Mouse (Mus musculus): ENCODE measurements around the gene Cpm.
"Not testable (repeated sequence)": the region's sequence is repeated elsewhere in the genome, so short reads cannot be mapped to it uniquely, and the experiment has no call there.

Gene Cpm

GRCm38 (mm10) chr10:117629169-117629971 lies at the start of gene Cpm:
Gene Cpm, plus strand, starts transcription at chr10:117629500.
- DNase-seq (ENCODE audit: low read depth), result no peak

DNA sequence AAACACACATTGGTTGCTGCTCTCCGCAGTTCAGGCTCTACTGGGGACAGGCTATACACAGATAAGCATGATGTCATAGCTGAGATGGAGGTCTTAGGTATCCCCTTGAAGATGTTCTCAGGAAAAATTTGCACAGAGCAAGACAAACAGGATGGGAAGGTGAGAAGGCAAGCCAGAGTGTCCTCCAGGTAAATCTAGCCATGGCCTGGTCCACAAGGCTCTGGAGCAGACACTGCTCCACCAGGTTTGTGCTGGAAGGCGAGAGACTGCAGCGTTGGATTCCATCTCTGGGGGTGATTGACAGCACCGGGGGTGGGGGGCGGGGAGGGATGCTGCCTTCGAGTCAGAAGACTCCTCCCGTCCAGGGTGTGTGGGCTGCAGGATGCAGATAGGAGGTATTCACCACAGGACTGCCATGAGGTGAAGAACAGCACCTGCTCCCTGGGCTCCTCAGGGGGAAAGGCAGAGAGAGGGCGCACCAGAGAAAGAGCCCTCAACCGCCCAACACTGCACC lies 49.5 kb upstream of the Cpm start:
- DNase-seq (ENCODE audit: low read depth), result no peak

GRCm38 (mm10) chr10:117580405-117580804 lies 48.9 kb upstream of the Cpm start:
- no peak for DNase-seq (ENCODE audit: low read depth)

DNA sequence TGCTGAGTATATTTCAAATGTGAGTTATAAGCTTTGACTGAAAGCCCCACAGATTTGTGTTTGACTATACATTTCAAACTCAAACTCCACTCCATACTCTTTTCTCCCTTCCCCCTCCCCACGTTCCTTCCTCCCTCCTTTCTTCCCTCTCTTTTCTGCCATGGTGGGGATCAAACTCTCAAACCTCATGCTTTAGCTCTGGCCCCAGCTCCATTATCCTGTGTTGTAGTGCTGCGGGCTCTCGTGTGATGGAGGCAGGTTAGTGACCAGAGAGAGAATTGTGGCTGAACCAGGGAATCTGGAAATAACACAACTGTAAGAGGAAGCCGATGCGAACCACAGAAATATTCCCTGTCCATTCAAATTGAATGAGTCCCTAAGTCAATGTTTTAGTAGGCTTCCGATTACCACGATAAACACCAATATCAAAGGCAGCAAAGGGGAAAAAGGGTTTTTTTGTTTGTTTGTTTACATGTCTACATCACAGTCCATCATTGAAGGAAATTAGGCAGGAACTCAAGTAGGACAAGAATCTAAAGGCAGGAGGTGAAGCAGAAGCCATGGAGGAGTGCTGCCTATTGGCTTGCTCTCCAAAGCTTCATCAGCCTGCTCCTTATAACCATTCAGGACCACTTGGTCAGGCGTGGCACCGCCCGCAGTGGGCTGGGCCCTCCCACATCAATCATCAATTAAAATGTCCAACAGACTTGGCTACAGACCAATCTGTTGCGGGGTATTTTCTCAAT lies 48.1 kb upstream of the Cpm start:
- no peak for DNase-seq (ENCODE audit: low read depth)

DNA sequence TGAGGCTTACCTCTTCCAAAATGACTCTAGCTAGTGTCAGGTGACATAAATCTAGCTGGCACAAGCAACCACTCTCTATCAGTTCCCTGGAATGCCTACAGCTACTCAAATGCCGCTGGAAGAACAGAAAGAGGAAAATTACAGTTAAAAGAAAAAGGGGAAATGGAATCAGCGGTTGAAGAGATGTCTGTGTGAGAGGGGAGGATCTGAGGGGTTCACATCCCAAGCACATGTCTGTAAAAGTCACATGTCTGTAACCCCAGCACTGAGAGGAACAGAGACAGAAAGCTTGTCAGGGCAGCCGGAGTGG lies 47.6 kb upstream of the Cpm start:
- no peak for DNase-seq (ENCODE audit: low read depth)

DNA sequence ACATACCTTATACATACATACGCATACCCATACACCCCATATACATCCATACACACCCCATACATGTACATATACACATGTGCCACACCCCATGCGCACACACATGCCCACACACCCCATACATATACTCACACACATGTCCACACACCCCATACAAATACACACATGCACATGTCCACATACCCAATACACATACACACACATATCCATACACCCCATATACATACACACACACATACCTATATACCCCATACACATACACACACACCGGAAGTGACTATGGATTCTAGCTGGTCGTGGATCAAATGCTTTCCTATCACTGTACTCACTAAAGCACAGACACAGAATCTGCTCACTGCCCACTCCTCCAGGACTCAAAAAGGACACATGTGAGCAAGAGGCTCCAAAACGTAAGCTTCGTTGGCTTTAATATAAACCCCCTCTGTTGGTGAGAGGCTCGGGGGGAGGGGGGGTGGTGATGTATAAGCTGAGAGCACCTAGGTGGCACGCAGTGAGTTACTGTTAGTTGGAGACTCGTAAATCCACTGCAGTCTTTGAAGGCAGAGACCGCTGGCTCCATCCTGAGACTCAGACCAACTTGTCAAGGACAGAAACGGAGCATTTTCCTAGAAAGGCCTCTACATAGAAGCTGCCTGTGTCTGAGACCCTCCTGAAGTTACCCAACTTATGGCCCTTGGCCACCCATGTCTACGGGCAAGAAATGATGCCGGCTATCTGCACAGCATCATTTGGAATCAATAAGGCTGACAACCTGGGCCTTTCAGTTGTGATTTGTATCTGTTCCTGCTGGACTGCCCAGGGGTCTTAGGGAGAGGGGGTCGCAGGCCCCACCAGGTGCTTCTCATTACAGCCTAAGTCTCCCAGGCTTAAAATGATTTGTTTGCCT lies 45.9 kb upstream of the Cpm start:
- DNase-seq (ENCODE audit: low read depth), result no peak

- DNase-seq (ENCODE audit: low read depth), result no peak
These were observed 45.2 kb upstream of the Cpm start for GRCm38 (mm10) chr10:117584102-117584501.

- DNase-seq (ENCODE audit: low read depth), result no peak
These were observed 44.5 kb upstream of the Cpm start for GRCm38 (mm10) chr10:117584566-117585515.

DNA sequence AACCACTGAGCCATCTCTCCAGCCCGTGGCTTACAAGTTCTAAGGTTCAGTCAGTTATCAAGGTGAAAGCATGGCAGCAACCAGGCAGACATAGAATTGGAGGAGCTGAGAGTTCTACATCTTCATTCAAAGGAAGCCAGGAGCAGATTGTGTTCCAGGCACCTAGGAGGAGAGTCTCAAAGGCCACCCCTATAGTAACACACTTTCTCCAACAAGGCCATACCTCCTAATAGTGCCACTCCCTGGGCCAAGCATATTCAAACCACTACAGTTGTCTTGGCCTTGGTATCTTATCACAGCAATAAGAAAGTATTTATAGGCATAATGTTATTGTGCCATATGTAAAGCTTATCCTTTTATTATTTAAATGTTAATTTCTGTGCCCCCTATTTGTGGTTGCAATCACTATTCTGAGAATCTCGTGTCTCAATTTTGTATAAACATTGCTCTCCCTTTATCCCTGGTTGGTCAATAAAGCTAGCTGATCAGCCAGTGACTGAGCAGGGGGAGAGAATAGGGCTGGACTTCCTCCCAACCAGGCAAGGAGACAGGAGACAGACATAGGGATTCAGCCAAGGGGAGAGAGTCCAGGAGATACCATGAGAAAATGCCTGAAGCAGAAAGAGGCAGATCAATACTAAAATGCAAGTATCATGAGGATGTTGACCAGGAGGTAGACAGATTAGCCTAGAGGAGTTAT lies 43.5 kb upstream of the Cpm start:
- DNase-seq (ENCODE audit: low read depth), result no peak

DNA sequence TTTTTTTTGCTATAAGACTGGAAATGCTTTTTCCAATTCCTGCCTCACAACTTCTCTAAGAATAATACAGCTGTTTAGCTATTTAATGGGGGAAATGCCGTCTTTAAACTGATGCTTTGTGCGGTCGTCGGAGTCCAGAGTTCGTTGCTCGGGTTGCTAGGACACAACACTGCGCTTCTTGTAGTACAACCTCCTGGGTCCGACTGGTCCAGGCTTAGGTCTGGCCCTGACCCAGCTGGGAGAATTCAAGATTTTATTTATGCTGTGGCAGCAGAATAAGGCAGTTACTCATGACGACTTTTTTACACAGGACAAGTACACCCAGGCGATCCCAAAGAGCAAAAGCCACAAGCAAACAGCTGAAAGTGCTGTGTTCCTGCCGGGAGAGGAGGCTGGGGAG lies 42.4 kb upstream of the Cpm start:
- no peak for DNase-seq (ENCODE audit: low read depth)

DNA sequence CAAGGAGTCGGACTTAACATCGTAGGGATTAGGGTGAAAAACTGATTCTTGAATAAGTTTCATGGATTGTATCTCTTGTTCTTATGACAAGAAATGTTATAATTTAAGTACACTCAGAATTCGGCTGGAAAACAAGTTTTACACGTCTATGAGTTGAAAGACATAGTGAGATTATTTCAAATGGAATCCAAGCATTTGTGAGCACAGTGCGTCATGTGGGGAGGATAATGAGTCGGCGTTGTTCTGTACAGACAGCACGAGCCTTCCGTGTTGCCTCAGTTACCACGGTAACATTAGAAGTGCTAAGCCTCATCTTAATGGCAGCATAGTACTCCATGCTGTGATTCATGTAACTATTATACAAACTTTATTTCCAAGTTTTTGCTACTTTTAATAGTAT lies 42.0 kb upstream of the Cpm start:
- no peak for DNase-seq (ENCODE audit: low read depth)

DNA sequence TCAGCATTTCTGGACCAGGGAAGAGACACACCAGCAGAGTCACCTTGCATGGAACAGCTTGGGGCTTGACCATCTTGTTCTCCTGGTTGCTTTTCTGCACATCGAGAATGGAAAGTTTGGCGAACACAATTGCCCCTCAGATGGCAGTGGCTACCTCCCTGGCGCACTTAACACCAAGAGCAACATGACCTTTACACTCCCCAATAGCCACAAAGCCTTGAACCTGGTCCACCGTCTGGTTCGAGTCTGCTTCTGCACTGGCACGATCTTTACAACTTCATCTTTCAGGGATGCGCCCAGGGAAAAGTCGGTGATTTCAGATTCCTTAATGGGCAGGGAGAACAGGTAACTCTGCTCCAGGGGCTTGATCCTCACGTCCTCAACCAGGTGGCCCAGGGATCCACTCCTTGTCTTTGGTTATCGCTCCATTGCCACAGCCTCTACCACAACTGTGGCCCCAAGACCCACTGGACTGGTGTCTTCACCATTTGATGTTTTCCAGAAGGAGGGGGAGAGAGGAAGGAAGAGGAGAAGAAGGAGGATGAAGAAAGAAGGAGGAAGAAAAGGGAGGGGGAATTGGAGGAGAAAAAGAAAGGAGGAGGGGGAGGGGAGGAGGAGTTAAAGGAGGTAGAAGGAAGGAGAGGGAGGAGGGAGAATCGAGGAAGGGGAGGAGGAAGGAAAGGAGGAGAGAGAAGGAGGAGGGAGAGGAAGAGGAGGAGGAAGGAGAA lies 40.7 kb upstream of the Cpm start:
- not testable (repeated sequence) for DNase-seq (ENCODE audit: low read depth)

- no peak for DNase-seq (ENCODE audit: low read depth)
These were observed 40.0 kb upstream of the Cpm start for GRCm38 (mm10) chr10:117589144-117589940.

- DNase-seq (ENCODE audit: low read depth), result no peak
These were observed 38.7 kb upstream of the Cpm start for GRCm38 (mm10) chr10:117590331-117591301.

DNA sequence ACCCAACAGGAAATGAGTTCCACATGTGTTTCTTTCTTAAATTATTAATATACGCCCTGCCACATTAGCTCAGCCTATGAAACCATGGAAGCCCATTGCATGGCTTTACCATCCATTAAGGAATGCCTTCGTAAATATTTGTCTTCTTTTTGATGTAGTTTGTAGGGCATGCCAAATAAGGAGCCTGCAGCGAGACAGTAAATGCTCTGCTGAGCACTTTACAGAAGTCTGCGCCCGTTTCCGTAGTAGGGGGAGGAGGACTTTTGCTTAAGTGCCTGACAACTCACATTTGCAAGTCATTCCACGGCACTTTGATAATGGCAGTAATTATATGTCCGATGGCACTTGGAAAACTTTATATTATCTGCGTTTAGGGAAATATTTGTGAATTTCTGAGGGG lies 37.5 kb upstream of the Cpm start:
- no peak for DNase-seq (ENCODE audit: low read depth)

DNA sequence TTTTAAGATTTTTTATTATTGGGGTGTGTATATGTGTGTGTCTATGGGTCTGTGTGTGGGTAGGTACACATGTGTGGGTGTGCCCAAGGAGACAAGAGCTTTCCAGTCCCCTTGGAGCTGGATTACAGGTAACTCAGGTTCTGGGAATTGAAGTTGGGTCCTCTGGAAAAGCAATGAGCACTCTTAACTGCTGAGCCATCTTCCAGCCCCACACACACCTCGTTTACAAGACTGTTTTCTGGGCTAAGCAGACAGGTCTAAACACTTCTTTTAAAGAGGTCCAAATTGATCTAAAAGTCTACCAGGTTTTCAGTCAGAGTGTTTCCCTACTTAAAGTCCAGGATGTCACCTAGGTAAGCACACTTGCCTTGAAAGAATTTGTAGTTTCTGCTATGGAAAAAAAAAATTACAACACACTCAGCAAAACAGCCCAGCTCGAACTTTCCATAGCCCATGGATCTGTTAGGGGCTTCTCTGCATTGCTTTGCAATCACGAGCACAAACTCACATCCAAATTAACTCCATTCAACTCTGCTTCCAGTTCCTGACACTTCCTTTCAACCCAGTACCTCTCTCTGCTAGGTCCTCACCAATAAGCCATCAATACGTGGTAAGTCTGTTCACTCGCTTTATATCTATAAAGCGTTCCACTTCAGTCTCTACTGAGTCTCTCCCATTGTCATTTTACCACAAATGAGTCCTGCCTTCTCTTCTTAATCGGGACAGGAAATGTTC lies 36.8 kb upstream of the Cpm start:
- no peak for DNase-seq (ENCODE audit: low read depth)

DNA sequence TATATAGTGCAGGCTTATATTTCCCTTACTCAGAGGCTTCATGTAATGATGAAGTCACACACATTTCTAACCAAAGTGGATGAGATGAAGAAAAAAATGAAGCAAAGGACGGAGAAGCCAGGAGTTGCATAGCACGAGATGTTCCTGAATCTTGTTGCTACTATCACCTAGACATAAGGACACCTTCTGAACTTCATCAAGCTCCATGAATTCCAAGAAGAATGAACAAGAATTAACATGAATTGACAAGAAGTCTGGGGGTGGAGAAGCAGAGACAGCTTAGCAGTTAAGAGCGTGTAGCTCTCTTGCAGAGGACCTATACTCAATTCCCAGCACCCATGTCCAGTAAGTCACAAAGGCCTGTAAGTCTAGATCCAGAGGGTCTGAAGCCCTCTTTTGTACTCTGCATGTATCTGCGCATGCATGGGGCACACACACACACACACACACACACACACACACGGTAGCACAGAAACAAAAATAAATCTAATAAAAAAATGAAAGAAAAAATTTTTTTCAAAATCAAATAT lies 36.2 kb upstream of the Cpm start:
- no peak for DNase-seq (ENCODE audit: low read depth)

Data from fibroblast of lung, adult 2 months (primary cell).